In genomic region chrX:12855425-12855824, GRCm38 (mm10) we compare ENCODE assay signal across 12 mouse cellular contexts.
DNase-seq lines count a peak whose midpoint lies in the region; ATAC-seq and TF ChIP-seq lines count a peak whose summit lies in the region.
"Had no signal": no experiment of that assay in that cellular context is flagged by ENCODE, and none has a peak within 500 bp of the region (broad histone marks: within the 10 kb centered on the region; RNA-seq: fewer than 3 reads in every experiment).

No protein-coding gene starts in this region.

- DNase-seq in adrenal gland, postnatal 10 days = peak; percentile 23
- DNase-seq in adrenal gland, adult 2 months = no peak
- DNase-seq in lung, adult 18-20 months = peak; percentile 59 to 62
- no peak for DNase-seq in lung, postnatal 0 days (ENCODE audit: low spot score)
- peak; percentile 41 to 51 for DNase-seq in heart, postnatal 10 days
- peak; percentile 11 to 53 for DNase-seq in lung, postnatal 4 days
- no peak for DNase-seq in adrenal gland, adult (ENCODE audit: inconsistent age in 2 of 2, low spot score in 1 of 2)

- no peak for TF ChIP-seq EP300 in lung, postnatal 0 days (IDR thresholded peaks at IDR 0.05)

- H3K27ac ChIP-seq in lung, postnatal 0 days (ENCODE audit: low read length) = no peak overlapping the region
- H3K27ac ChIP-seq in hindbrain, embryonic 12.5 days = no peak overlapping the region
- H3K27ac ChIP-seq: hindbrain, embryonic 15.5 days had no signal

- H3K4me1 ChIP-seq in lung, postnatal 0 days (ENCODE audit: insufficient read depth, low read depth, low read length) = no peaks in the 10 kb centered on the region
- 0 out of 2 replicates have a peak, but pooled peaks cover 4% of the 10 kb centered on the region for H3K4me1 ChIP-seq in hindbrain, embryonic 12.5 days

- no peak overlapping the region for H3K4me2 ChIP-seq in lung, postnatal 0 days (replicated peaks; ENCODE audit: low read depth, low read length)
- H3K4me2 ChIP-seq in hindbrain, embryonic 12.5 days (replicated peaks) = no peak overlapping the region
- H3K4me2 ChIP-seq: hindbrain, embryonic 15.5 days; liver, embryonic 11.5 days had no signal

- no peak overlapping the region for H3K4me3 ChIP-seq in lung, postnatal 0 days (ENCODE audit: low read depth, low read length)
- no peak overlapping the region for H3K4me3 ChIP-seq in hindbrain, embryonic 12.5 days
- H3K4me3 ChIP-seq: erythroblast, embryonic 14.5 days; hindbrain, embryonic 15.5 days; myocyte had no signal

- intact Hi-C loops in heart, postnatal 10 days (cut with DNase I) = no loop called here

- ATAC-seq in lung, postnatal 0 days = no peak
- ATAC-seq in hindbrain, embryonic 12.5 days (ENCODE audit: low FRiP score) = no peak

- H3K9ac ChIP-seq in lung, postnatal 0 days (replicated peaks; ENCODE audit: low read depth) = no peak overlapping the region
- H3K9ac ChIP-seq in hindbrain, embryonic 12.5 days = no peak overlapping the region
- H3K9ac ChIP-seq: hindbrain, embryonic 15.5 days had no signal

- H3K9me3 ChIP-seq in lung, postnatal 0 days (ENCODE audit: low read length) = no peaks in the 10 kb centered on the region
- no peaks in the 10 kb centered on the region for H3K9me3 ChIP-seq in hindbrain, embryonic 12.5 days (replicated peaks)
- H3K9me3 ChIP-seq: hindbrain, embryonic 15.5 days had no signal

- WGBS in lung, postnatal 0 days = 36% methylated on average over 4 of the region's 4 CpGs
- WGBS in hindbrain, embryonic 12.5 days = 69% methylated on average over 4 of the region's 4 CpGs

- H3K27me3 ChIP-seq in lung, postnatal 0 days (replicated peaks; ENCODE audit: insufficient read depth, low read length) = no peaks in the 10 kb centered on the region
- H3K27me3 ChIP-seq in hindbrain, embryonic 12.5 days = no peaks in the 10 kb centered on the region
- H3K27me3 ChIP-seq: hindbrain, embryonic 15.5 days had no signal

- TF ChIP-seq CTCF in lung, postnatal 0 days (IDR thresholded peaks at IDR 0.05) = no peak

- no peaks in the 10 kb centered on the region for H3K36me3 ChIP-seq in lung, postnatal 0 days (ENCODE audit: insufficient read depth, low read length)
- H3K36me3 ChIP-seq in hindbrain, embryonic 12.5 days = no peaks in the 10 kb centered on the region
- H3K36me3 ChIP-seq: hindbrain, embryonic 15.5 days had no signal

Comparison
In these comparisons a context has a peak if more than half of its experiments do, and no peak if none do; other contexts are left out.
1. DNase-seq: peak in adrenal gland, postnatal 10 days (single experiment), lung, adult 18-20 months (2 of 2), heart, postnatal 10 days (2 of 2) and lung, postnatal 4 days (2 of 2); none in adrenal gland, adult 2 months (single experiment), lung, postnatal 0 days (single experiment) and adrenal gland, adult (0 of 2).